Mouse (Mus musculus) forebrain, embryonic 14.5 days (tissue): ENCODE data around the gene Abcb1a. TPM values are rescaled to one million over a fixed set of nuclear protein-coding genes. Genes with fewer than 3 reads are reported as not detected.
"Not testable (repeated sequence)": the region's sequence is repeated elsewhere in the genome, so short reads cannot be mapped to it uniquely, and the experiment has no call there.

Experiments
- ATAC-seq: fragments of 200-750 bp; cut with Nextera tagmentation; 2 replicates; pipeline ENCODE4 v1.8.0; 2017; ENCODE audit warnings: mild to moderate bottlenecking, moderate library complexity
- DNase-seq: peaks from one replicate; pipeline ENCODE4 v3.0.0-alpha.2; 2015; ENCODE audit warnings: low spot score
- H3K27ac ChIP-seq: fragments of 300-500 bp; sonication (generic); 2 replicates; pipeline ENCODE4 v1.5.1; 2014; ENCODE audit warnings: low read depth, mild to moderate bottlenecking, control low read depth, low read length, moderate library complexity
- H3K27me3 ChIP-seq: fragments of 300-500 bp; sonication (generic); replicated peaks from 2 replicates; pipeline ENCODE4 v1.6.1; 2014; ENCODE audit warnings: low read length, control low read depth, mixed read lengths; ENCODE audit not compliant: control insufficient read depth, insufficient read depth
- H3K36me3 ChIP-seq: fragments of 300-500 bp; sonication (generic); 2 replicates; pipeline ENCODE4 v1.6.1; 2014; ENCODE audit warnings: low read length, control low read depth; ENCODE audit not compliant: control insufficient read depth, insufficient read depth
- H3K4me1 ChIP-seq: fragments of 300-500 bp; sonication (generic); 2 replicates; pipeline ENCODE4 v1.6.1; 2014; ENCODE audit warnings: antibody characterized with exemption, low read length, control low read depth; ENCODE audit not compliant: control insufficient read depth, insufficient read depth
- H3K4me2 ChIP-seq: fragments of 300-500 bp; sonication (generic); 2 replicates; pipeline ENCODE4 v1.6.1; 2014; ENCODE audit warnings: mild to moderate bottlenecking, control low read depth, low read length
- H3K4me3 ChIP-seq: fragments of 300-500 bp; sonication (generic); 2 replicates; pipeline ENCODE4 v1.5.1; 2014; ENCODE audit warnings: low read depth, low read length, control low read depth
- H3K9ac ChIP-seq: fragments of 300-500 bp; sonication (generic); 2 replicates; pipeline ENCODE4 v1.6.1; 2014; ENCODE audit warnings: mild to moderate bottlenecking, low read length, control low read depth, moderate library complexity
- H3K9me3 ChIP-seq: fragments of 300-500 bp; sonication (generic); replicated peaks from 2 replicates; pipeline ENCODE4 v1.6.1; 2016; ENCODE audit warnings: low read length, control low read depth, mixed read lengths; ENCODE audit not compliant: control insufficient read depth
- WGBS: fragments of 180-500 bp; shearing (Covaris S2); extraction: QIAGEN DNeasy Blood & Tissue Kit; methylation state at CpG from one replicate; pipeline ENCODE4 v1.1.7; 2014; 5-methylcytosine and 5-hydroxymethylcytosine counted together
- polyA plus RNA-seq: library from polyadenylated mRNA; unstranded; fragments of >200 nt; fragmentation: Nextera tagmentation; extraction: Ambion mirVana; gene quantifications from 2 replicates; pipeline ENCODE4 v1.2.1, GENCODE M21; 2014

Abcb1a gene
- polyA plus RNA-seq, 1 experiment from 2014 or later: 1.4 TPM

DNA sequence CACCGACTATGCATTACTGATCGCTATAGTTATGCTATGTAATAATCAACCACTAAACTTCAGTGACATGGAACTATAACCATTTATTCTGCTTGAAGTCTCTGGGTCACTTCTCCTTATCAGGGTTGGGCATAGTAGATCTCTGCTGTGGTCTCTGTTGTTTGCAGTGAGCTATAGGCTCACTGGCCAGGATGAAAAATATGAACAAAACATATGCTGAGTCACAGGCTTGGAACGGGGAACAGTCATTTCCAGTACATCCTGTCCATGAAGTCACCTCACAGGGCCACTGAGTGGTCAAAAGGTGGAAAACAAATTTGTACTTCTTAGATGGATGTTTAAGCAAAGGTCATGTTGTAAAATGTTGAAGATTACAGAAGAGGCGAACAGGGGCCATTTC, 77.2 kb downstream of the Abcb1a start:
- Histone ChIP-seq H3K9ac (no peak overlapping the region), H3K4me2 (no peak overlapping the region), H3K4me1 (no peaks in the 10 kb centered on the region), H3K4me3 (no peak overlapping the region), H3K27me3 (no peaks in the 10 kb centered on the region), H3K27ac (no peak overlapping the region), H3K36me3 (no peaks in the 10 kb centered on the region), H3K9me3 (no peaks in the 10 kb centered on the region)
- no peak for ATAC-seq
- DNase-seq: no peak
- 97% methylated on average over 4 of the region's 4 CpGs for WGBS

DNA sequence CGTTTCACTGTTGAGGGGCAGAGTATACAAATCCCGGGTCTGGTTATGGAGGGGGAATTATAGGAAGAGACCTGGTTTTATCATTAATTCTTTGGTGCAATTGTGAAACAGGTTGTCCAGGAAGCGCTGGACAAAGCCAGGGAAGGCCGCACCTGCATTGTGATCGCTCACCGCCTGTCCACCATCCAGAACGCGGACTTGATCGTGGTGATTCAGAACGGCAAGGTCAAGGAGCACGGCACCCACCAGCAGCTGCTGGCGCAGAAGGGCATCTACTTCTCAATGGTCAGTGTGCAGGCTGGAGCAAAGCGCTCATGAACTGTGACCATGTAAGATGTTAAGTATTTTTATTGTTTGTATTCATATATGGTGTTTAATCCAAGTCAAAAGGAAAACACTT, 87.4 kb downstream of the Abcb1a start:
- H3K4me1 ChIP-seq, H3K27me3 ChIP-seq, H3K9me3 ChIP-seq, H3K4me2 ChIP-seq, H3K4me3 ChIP-seq, DNase-seq, ATAC-seq, H3K27ac ChIP-seq, H3K9ac ChIP-seq, H3K36me3 ChIP-seq: not testable (repeated sequence)
- WGBS: 96% methylated on average over 13 of the region's 13 CpGs

DNA sequence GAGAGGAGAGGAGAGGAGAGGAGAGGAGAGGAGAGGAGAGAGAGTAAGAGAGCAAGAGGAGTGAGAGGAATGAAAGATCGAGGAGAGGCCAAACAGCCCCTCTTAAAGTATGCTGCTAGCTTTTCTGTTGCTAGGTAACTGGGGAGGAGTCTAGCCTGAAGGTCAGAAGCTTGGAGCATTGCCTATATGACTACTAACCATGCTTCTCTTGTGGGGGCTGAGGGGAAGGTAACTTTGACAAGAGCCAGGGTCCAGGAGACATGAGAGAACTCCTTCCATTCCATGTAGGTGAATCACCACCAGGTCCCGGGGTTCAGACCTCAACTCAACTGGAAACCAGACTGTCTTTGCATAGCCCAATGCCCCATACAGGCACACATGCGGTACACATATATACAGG, 113.0 kb downstream of the Abcb1a start:
- no peaks in the 10 kb centered on the region for H3K36me3 ChIP-seq
- no peak for ATAC-seq
- H3K9ac ChIP-seq: no peak overlapping the region
- no peaks in the 10 kb centered on the region for H3K4me1 ChIP-seq
- no peak overlapping the region for H3K27ac ChIP-seq
- no peak for DNase-seq
- no peaks in the 10 kb centered on the region for H3K9me3 ChIP-seq
- no peak overlapping the region for H3K4me3 ChIP-seq
- no peaks in the 10 kb centered on the region for H3K27me3 ChIP-seq
- no peak overlapping the region for H3K4me2 ChIP-seq
- WGBS: 69% methylated on average over 3 of the region's 3 CpGs

DNA sequence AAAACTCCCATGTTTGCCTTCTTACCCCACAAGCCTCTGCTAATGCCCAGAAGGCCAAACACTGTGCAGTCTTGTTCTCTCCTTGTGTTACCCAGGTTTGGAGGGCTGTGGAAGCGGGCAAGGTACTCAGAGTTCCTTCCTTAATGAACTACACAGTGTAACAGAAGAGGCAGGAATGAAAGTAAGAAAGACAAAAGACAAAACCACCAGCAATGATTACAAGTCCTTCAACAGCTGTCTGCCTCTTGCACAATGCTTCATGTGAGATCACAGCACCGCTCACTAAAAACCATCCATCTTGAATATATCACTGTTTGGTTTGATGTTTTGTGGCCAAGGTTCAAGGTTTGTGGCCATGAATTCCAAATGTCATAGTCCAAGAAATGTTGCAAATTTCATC, 118.4 kb downstream of the Abcb1a start:
- no peak for DNase-seq
- Histone ChIP-seq H3K36me3 (no peaks in the 10 kb centered on the region), H3K27me3 (no peaks in the 10 kb centered on the region), H3K27ac (no peak overlapping the region), H3K4me2 (no peak overlapping the region), H3K9me3 (no peaks in the 10 kb centered on the region), H3K4me3 (no peak overlapping the region), H3K9ac (no peak overlapping the region), H3K4me1 (no peaks in the 10 kb centered on the region)
- WGBS: 87% methylated on average over 2 of the region's 2 CpGs
- ATAC-seq: no peak

DNA sequence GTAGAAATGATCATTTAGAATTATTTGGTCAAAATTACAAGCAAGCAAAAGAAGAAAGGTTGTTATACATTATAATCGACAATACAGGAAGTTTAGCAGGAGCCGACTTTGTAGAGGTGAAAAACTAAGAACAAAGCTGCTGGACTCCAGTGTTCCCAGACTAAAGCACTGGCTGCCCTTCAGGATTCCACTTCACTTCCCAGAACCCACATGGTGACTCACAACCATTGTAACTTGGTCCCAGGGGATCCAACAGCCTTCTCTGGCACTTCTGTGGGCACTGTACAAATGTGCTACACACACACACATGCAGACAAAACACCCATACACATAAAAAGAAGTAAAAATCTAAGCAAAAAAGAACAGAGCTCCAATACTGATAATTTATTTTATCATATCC, 118.9 kb downstream of the Abcb1a start:
- ATAC-seq: no peak
- 90% methylated on average over 2 of the region's 2 CpGs for WGBS
- H3K4me2 ChIP-seq: no peak overlapping the region

DNA sequence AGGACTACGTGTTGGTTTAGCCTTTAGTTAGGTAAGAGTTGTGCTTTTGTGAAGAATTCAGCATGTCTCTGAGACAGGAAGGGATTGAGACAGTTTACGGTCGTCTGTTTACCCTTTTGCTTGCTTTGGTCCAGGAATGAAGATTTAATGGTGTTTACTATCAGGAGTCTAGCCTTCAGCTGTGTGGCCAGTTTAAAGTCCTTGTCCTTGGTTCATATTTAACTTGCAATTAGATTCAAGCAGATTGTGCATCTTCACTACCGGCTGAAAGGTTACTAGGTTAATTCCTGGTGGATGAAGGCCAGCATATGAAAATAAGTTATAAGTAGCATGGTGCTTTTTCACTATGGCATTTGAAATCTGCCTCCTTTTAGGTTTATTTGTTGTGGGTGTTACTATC, 132.4 kb downstream of the Abcb1a start:
- no peaks in the 10 kb centered on the region for H3K9me3 ChIP-seq
- H3K4me1 ChIP-seq: no peaks in the 10 kb centered on the region
- H3K36me3 ChIP-seq: no peaks in the 10 kb centered on the region
- H3K27me3 ChIP-seq: no peaks in the 10 kb centered on the region
- H3K4me3 ChIP-seq: no peak overlapping the region
- ATAC-seq (no peak), DNase-seq (no peak)
- H3K9ac ChIP-seq: no peak overlapping the region
- no peak overlapping the region for H3K4me2 ChIP-seq
- WGBS: 90% methylated on average over 4 of the region's 4 CpGs
- no peak overlapping the region for H3K27ac ChIP-seq

More for the DNA sequence above, 118.9 kb downstream of the Abcb1a start:
- Histone ChIP-seq H3K27ac (no peak overlapping the region), H3K9ac (no peak overlapping the region), H3K4me3 (no peak overlapping the region), H3K36me3 (no peaks in the 10 kb centered on the region), H3K27me3 (no peaks in the 10 kb centered on the region), H3K4me1 (no peaks in the 10 kb centered on the region), H3K9me3 (no peaks in the 10 kb centered on the region)
- DNase-seq: no peak

Other genes with a start within 250 kb of the Abcb1a start
- 27.2 and 31.6 TPM in 2 replicates for gene Dbf4, start 237.4 kb upstream of the Abcb1a start, polyA plus RNA-seq
- 6.8 and 7.8 TPM in 2 replicates for gene Slc25a40, start 237.2 kb upstream of the Abcb1a start, polyA plus RNA-seq
- gene Rundc3b, start 37.1 kb upstream of the Abcb1a start, polyA plus RNA-seq: 31.4 and 37.5 TPM in 2 replicates
- gene Abcb1b, start 138.1 kb downstream of the Abcb1a start, polyA plus RNA-seq: 0.30 and 0.80 TPM in 2 replicates
- 0.28 and 0.34 TPM in 2 replicates for gene Abcb4, start 233.6 kb downstream of the Abcb1a start, polyA plus RNA-seq